Mouse (Mus musculus): ENCODE measurements around the gene Rhox3f. TPM values are rescaled to one million over a fixed set of nuclear protein-coding genes. Genes with fewer than 3 reads are reported as not detected.

Gene Rhox3f
- not detected in 2 replicates for polyA plus RNA-seq (2012; rRNA removed)

DNA sequence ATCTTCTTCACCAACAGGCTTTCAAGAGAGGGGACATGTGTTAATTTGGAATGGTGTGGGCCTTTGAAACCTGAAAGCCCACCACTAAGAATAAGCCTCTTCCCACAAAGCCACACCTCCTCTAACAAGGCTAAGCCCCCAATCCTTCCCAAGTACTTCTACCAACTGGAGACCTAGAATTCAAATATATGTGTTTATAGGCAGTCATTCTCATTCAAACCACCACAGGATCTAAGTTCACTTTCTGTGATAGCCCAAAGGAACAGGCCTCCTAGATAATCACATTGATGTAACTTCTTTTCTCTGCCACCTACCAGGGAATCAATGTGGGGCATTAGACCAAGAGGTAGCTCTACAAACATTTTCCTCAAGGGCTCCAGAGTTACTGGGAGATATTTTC, at the start of gene Rhox3f:
Rhox3f (plus strand) TSS at position 301 of the 400 bp plus-strand sequence.

GRCm38 (mm10) chrX:37541719-37542118, 39.1 kb upstream of the Rhox3f start, which contains the start of gene Rhox3e:
Gene Rhox3e (plus strand): TSS chrX:37542019.

DNA sequence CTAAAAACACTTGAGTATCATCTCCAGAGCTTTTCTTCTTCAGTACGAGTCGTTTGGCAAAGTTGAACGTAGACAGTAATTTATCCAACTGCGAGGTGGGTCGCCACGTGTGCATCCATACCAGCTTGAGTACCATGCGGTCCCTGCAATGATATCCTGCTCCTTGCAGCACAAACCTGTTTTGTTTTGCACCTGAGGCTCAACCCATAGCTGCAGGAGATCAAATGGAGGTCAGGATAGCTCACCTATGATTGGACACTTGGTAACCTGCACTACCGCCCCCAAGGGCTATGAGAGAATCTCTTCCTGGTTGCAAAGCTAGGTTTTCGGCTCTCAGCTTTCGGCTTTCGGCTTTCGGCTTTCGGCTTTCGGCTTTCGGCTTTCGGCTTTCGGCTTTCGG, 23.7 kb upstream of the Rhox3f start, which contains the start of gene Rhox4e:
Rhox4e (plus strand) TSS at position 301 of the 400 bp plus-strand sequence.

DNA sequence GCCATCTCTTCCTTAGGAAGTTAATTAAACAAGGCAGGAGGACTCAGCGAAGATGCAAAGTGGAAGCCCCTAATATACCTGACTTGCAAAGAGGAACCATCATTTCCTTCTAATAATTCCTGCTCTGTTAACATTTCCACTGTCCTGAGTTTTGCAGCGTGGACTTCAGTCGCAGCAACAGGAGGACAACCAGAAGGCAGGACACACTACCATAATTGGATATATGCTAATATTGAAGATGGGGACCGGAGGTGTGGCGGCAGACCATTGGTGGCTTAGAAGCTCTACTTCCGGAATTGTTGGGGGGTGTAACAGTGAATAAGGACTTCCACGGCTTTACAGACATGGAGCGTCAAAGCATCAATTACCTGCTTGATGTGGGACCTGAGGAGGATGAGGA, 9.7 kb upstream of the Rhox3f start, which contains the start of gene Rhox2f:
Rhox2f (plus strand) TSS at position 301 of the 400 bp plus-strand sequence.

DNA sequence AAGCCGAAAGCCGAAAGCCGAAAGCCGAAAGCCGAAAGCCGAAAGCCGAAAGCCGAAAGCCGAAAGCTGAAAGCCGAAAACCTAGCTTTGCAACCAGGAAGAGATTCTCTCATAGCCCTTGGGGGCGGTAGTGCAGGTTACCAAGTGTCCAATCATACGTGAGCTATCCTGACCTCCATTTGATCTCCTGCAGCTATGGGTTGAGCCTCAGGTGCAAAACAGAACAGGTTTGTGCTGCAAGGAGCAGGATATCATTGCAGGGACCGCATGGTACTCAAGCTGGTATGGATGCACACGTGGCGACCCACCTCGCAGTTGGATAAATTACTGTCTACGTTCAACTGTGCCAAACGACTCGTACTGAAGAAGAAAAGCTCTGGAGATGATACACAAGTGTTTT, 26.8 kb downstream of the Rhox3f start, which contains the start of gene Rhox4f:
Rhox4f (minus strand) TSS at position 101 of the 400 bp plus-strand sequence.

DNA sequence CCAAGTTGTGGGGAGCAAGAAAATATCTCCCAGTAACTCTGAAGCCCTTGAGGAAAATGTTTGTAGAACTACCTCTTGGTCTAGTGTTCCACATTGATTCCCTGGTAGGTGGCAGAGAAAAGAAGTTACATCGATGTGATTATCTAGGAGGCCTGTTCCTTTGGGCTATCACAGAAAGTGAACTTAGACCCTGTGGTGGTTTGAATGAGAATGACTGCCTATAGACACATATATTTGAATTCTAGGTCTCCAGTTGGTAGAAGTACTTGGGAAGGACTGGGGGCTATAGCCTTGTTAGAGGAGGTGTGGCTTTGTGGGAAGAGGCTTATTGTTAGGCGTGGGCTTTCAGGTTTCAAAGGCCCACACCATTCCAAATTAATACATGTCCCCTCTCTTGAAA, 47.7 kb downstream of the Rhox3f start, which contains the start of gene Rhox3g:
Rhox3g (minus strand) TSS at position 101 of the 400 bp plus-strand sequence.

Other genes starting within 250 kb of the Rhox3f start
- gene Rhox3a2, start 201.0 kb upstream of the Rhox3f start, polyA plus RNA-seq (2012; rRNA removed), result not detected in 2 replicates
- gene Rhox4a2, start 190.1 kb upstream of the Rhox3f start, polyA plus RNA-seq (2012; rRNA removed), result not detected in 2 replicates
- gene Rhox2b, start 168.9 kb upstream of the Rhox3f start, polyA plus RNA-seq (2012; rRNA removed), result not detected in 2 replicates
- gene Rhox4b, start 148.5 kb upstream of the Rhox3f start, polyA plus RNA-seq (2012; rRNA removed), result not detected in 2 replicates
- not detected in 2 replicates for gene Rhox2c, start 127.3 kb upstream of the Rhox3f start, polyA plus RNA-seq (2012; rRNA removed)
- gene Rhox3c, start 122.4 kb upstream of the Rhox3f start, polyA plus RNA-seq (2012; rRNA removed), result not detected in 2 replicates
- not detected in 2 replicates for gene Rhox4c, start 100.7 kb upstream of the Rhox3f start, polyA plus RNA-seq (2012; rRNA removed)
- gene Rhox2d, start 87.6 kb upstream of the Rhox3f start, polyA plus RNA-seq (2012; rRNA removed), result not detected in 2 replicates
- not detected in 2 replicates for gene Rhox4d, start 66.6 kb upstream of the Rhox3f start, polyA plus RNA-seq (2012; rRNA removed)
- gene Rhox2e, start 50.5 kb upstream of the Rhox3f start, polyA plus RNA-seq (2012; rRNA removed), result not detected in 2 replicates
- gene Rhox3e, start 39.0 kb upstream of the Rhox3f start, polyA plus RNA-seq (2012; rRNA removed), result not detected in 2 replicates
- not detected in 2 replicates for gene Rhox4e, start 23.6 kb upstream of the Rhox3f start, polyA plus RNA-seq (2012; rRNA removed)
- gene Rhox2f, start 9.6 kb upstream of the Rhox3f start, polyA plus RNA-seq (2012; rRNA removed), result not detected in 2 replicates
- not detected in 2 replicates for gene Rhox4f, start 26.7 kb downstream of the Rhox3f start, polyA plus RNA-seq (2012; rRNA removed)
- not detected in 2 replicates for gene Rhox3g, start 47.6 kb downstream of the Rhox3f start, polyA plus RNA-seq (2012; rRNA removed)
- not detected in 2 replicates for gene Rhox2g, start 62.5 kb downstream of the Rhox3f start, polyA plus RNA-seq (2012; rRNA removed)
- not detected in 2 replicates for gene Rhox4g, start 70.3 kb downstream of the Rhox3f start, polyA plus RNA-seq (2012; rRNA removed)
- gene Rhox3h, start 87.8 kb downstream of the Rhox3f start, polyA plus RNA-seq (2012; rRNA removed), result not detected in 2 replicates
- not detected in 2 replicates for gene Rhox2h, start 92.3 kb downstream of the Rhox3f start, polyA plus RNA-seq (2012; rRNA removed)
- 0.70 and 1.0 TPM in 2 replicates for gene Rhox5, start 223.8 kb downstream of the Rhox3f start, polyA plus RNA-seq (2012; rRNA removed)
- 0.03 TPM in 1 of 2 replicates, not detected in the other for gene Rhox6, start 245.9 kb downstream of the Rhox3f start, polyA plus RNA-seq (2012; rRNA removed)